19 mouse cellular contexts compared by ENCODE assay signal in genomic region chr7:45262266-45262665, GRCm38 (mm10). TPM values are rescaled to one million over a fixed set of nuclear protein-coding genes. Genes with fewer than 3 reads are reported as not detected.
DNase-seq lines count a peak whose midpoint lies in the region; ATAC-seq and TF ChIP-seq lines count a peak whose summit lies in the region.
"Had no signal": no experiment of that assay in that cellular context is flagged by ENCODE, and none has a peak within 500 bp of the region (broad histone marks: within the 10 kb centered on the region; RNA-seq: fewer than 3 reads in every experiment).

No protein-coding gene starts in this region.

- no peak for DNase-seq in hindbrain, embryonic 11.5 days (ENCODE audit: low spot score)
- DNase-seq in midbrain, embryonic 11.5 days (ENCODE audit: low spot score, missing footprints) = peak; percentile 33
- no peak for DNase-seq in midbrain, embryonic 10.5 days (ENCODE audit: low spot score)
- peak; percentile 44 for DNase-seq in brain, embryonic 14.5 days (ENCODE audit: low read depth)
- DNase-seq in kidney, postnatal 25 days = no peak
- DNase-seq: cerebellum, adult 11 months; cerebellum, postnatal 36 days; kidney, adult 2 months; kidney, postnatal 36 days; right cerebral cortex, adult 18-20 months; thymus, postnatal 36 days had no signal

- no peak for TF ChIP-seq CTCF in brain, embryonic 14.5 days (IDR thresholded peaks at IDR 0.05; ENCODE audit: borderline replicate concordance, extremely low read depth, insufficient read depth, insufficient read length)

- peak overlapping the region; percentile 8; the same call in 1 of the 2 replicates for H3K9ac ChIP-seq in hindbrain, embryonic 12.5 days
- H3K9ac ChIP-seq in hindbrain, embryonic 11.5 days (ENCODE audit: low read depth, low read length) = no peak overlapping the region
- H3K9ac ChIP-seq in midbrain, embryonic 11.5 days (ENCODE audit: low read length) = no peak overlapping the region
- H3K9ac ChIP-seq in heart, embryonic 16.5 days (ENCODE audit: low read length) = no peak overlapping the region
- H3K9ac ChIP-seq: liver, embryonic 12.5 days had no signal

- H3K36me3 ChIP-seq in hindbrain, embryonic 12.5 days = no peaks in the 10 kb centered on the region
- H3K36me3 ChIP-seq in hindbrain, embryonic 11.5 days (ENCODE audit: control insufficient read depth, insufficient read depth, low read length) = no peaks in the 10 kb centered on the region
- no peaks in the 10 kb centered on the region for H3K36me3 ChIP-seq in midbrain, embryonic 11.5 days (ENCODE audit: control insufficient read depth, insufficient read depth, low read length)
- no peaks in the 10 kb centered on the region for H3K36me3 ChIP-seq in midbrain, embryonic 10.5 days
- H3K36me3 ChIP-seq in heart, embryonic 16.5 days (ENCODE audit: control insufficient read depth, insufficient read depth) = no peaks in the 10 kb centered on the region
- H3K36me3 ChIP-seq: liver, embryonic 12.5 days had no signal

- 73% methylated on average over 7 of the region's 7 CpGs for WGBS in hindbrain, embryonic 12.5 days
- WGBS in hindbrain, embryonic 11.5 days = 73% methylated on average over 7 of the region's 7 CpGs
- 70% methylated on average over 7 of the region's 7 CpGs for WGBS in midbrain, embryonic 11.5 days
- WGBS in midbrain, embryonic 10.5 days = 74% methylated on average over 7 of the region's 7 CpGs
- 21% methylated on average over 7 of the region's 7 CpGs for WGBS in heart, embryonic 16.5 days

- H3K27me3 ChIP-seq in hindbrain, embryonic 12.5 days = peaks cover 6% of the 10 kb centered on the region; the same call in 1 of the 2 replicates
- no peaks in the 10 kb centered on the region for H3K27me3 ChIP-seq in hindbrain, embryonic 11.5 days (ENCODE audit: control insufficient read depth, insufficient read depth, low read length)
- no peaks in the 10 kb centered on the region for H3K27me3 ChIP-seq in midbrain, embryonic 11.5 days (ENCODE audit: control insufficient read depth, insufficient read depth, low read length)
- no peaks in the 10 kb centered on the region; the same call in 1 of the 2 replicates for H3K27me3 ChIP-seq in midbrain, embryonic 10.5 days (ENCODE audit: low read depth, poor library complexity, severe bottlenecking)
- no peaks in the 10 kb centered on the region for H3K27me3 ChIP-seq in heart, embryonic 16.5 days (ENCODE audit: control insufficient read depth, insufficient read depth, low read length)

- H3K4me3 ChIP-seq in hindbrain, embryonic 12.5 days = no peak overlapping the region
- no peak overlapping the region for H3K4me3 ChIP-seq in hindbrain, embryonic 11.5 days (ENCODE audit: low read depth, low read length)
- no peak overlapping the region for H3K4me3 ChIP-seq in midbrain, embryonic 11.5 days (ENCODE audit: low read depth, low read length)
- H3K4me3 ChIP-seq in midbrain, embryonic 10.5 days = no peak overlapping the region
- no peak overlapping the region for H3K4me3 ChIP-seq in heart, embryonic 16.5 days (ENCODE audit: low read length)
- H3K4me3 ChIP-seq: liver, embryonic 12.5 days; myocyte had no signal

- H3K9me3 ChIP-seq in hindbrain, embryonic 12.5 days (replicated peaks) = no peaks in the 10 kb centered on the region
- no peaks in the 10 kb centered on the region for H3K9me3 ChIP-seq in hindbrain, embryonic 11.5 days (ENCODE audit: control insufficient read depth, low read length)
- no peaks in the 10 kb centered on the region for H3K9me3 ChIP-seq in midbrain, embryonic 11.5 days (ENCODE audit: control insufficient read depth, low read length)
- no peaks in the 10 kb centered on the region for H3K9me3 ChIP-seq in midbrain, embryonic 10.5 days (replicated peaks)
- no peaks in the 10 kb centered on the region for H3K9me3 ChIP-seq in heart, embryonic 16.5 days (replicated peaks; ENCODE audit: control insufficient read depth, low read length)
- H3K9me3 ChIP-seq: liver, embryonic 12.5 days had no signal

- TF ChIP-seq POLR2A in brain, embryonic 14.5 days (IDR thresholded peaks at IDR 0.05; ENCODE audit: borderline replicate concordance, extremely low read depth, insufficient read depth, insufficient read length, poor library complexity, severe bottlenecking) = no peak

- no peak overlapping the region for H3K27ac ChIP-seq in hindbrain, embryonic 12.5 days
- H3K27ac ChIP-seq in hindbrain, embryonic 11.5 days (ENCODE audit: low read depth, low read length) = no peak overlapping the region
- no peak overlapping the region for H3K27ac ChIP-seq in midbrain, embryonic 11.5 days (ENCODE audit: low read depth, low read length)
- H3K27ac ChIP-seq in midbrain, embryonic 10.5 days (replicated peaks) = no peak overlapping the region
- peak overlapping the region; percentile 58 for H3K27ac ChIP-seq in heart, embryonic 16.5 days (ENCODE audit: low read length)
- H3K27ac ChIP-seq: liver, embryonic 12.5 days; stomach, postnatal 0 days had no signal

- no peak for ATAC-seq in hindbrain, embryonic 12.5 days (ENCODE audit: low FRiP score)
- no peak for ATAC-seq in hindbrain, embryonic 11.5 days (ENCODE audit: low FRiP score)
- no peak for ATAC-seq in midbrain, embryonic 11.5 days (ENCODE audit: low FRiP score)
- peak; percentile 57 for ATAC-seq in heart, embryonic 16.5 days (replicated peaks; ENCODE audit: extremely low read depth, insufficient read depth, low FRiP score)
- ATAC-seq: activated CD4-positive, CD25-positive, alpha-beta regulatory T cell, adult 4 months; liver, embryonic 12.5 days had no signal

- H3K4me2 ChIP-seq in hindbrain, embryonic 12.5 days (replicated peaks) = no peak overlapping the region
- H3K4me2 ChIP-seq in hindbrain, embryonic 11.5 days (replicated peaks; ENCODE audit: low read depth, low read length) = no peak overlapping the region
- H3K4me2 ChIP-seq in midbrain, embryonic 11.5 days = no peak overlapping the region
- peak overlapping the region; percentile 17; the same call in 1 of the 2 replicates for H3K4me2 ChIP-seq in heart, embryonic 16.5 days (ENCODE audit: low read depth, low read length)
- H3K4me2 ChIP-seq: liver, embryonic 12.5 days had no signal

- 0 out of 2 replicates have a peak, but pooled peaks cover 2% of the 10 kb centered on the region for H3K4me1 ChIP-seq in hindbrain, embryonic 12.5 days
- no peaks in the 10 kb centered on the region for H3K4me1 ChIP-seq in hindbrain, embryonic 11.5 days (replicated peaks; ENCODE audit: control insufficient read depth, insufficient read depth, low read length)
- H3K4me1 ChIP-seq in midbrain, embryonic 11.5 days (ENCODE audit: control insufficient read depth, insufficient read depth, low read length) = no peaks in the 10 kb centered on the region
- H3K4me1 ChIP-seq in midbrain, embryonic 10.5 days = 0 out of 2 replicates have a peak, but pooled peaks cover 4% of the 10 kb centered on the region
- H3K4me1 ChIP-seq in heart, embryonic 16.5 days (ENCODE audit: control insufficient read depth, insufficient read depth, low read length) = peaks cover 19% of the 10 kb centered on the region
- H3K4me1 ChIP-seq: liver, embryonic 12.5 days had no signal

RNA-seq across cellular contexts. Expression of gene Slc6a21, which starts 15.0 kb away (rescaled TPM):
- polyA plus RNA-seq in hindbrain, embryonic 12.5 days (2016; fragmentation: Nextera tagmentation; extraction: Ambion mirVana) = not detected in 2 replicates
- not detected in 2 replicates for polyA plus RNA-seq in hindbrain, embryonic 11.5 days (2014; fragmentation: Nextera tagmentation; extraction: Ambion mirVana)
- polyA plus RNA-seq in midbrain, embryonic 11.5 days (2014; fragmentation: Nextera tagmentation; extraction: Ambion mirVana) = not detected in 2 replicates
- polyA plus RNA-seq in midbrain, embryonic 10.5 days (2016; fragmentation: Nextera tagmentation; extraction: Ambion mirVana) = not detected in 2 replicates
- 0.11 TPM in 1 of 2 replicates, not detected in the other for polyA plus RNA-seq in brain, embryonic 14.5 days (2012; rRNA removed)
- not detected in 2 replicates for polyA plus RNA-seq in heart, embryonic 16.5 days (2015; fragmentation: Nextera tagmentation; extraction: Ambion mirVana)
- polyA plus RNA-seq: activated CD4-positive, CD25-positive, alpha-beta regulatory T cell, adult 4 months; embryonic facial prominence, embryonic 11.5 days; liver, embryonic 12.5 days; myocyte; stomach, postnatal 0 days had no signal

RNA-seq across cellular contexts. Expression of gene Slc6a16, which starts 21.4 kb away (rescaled TPM):
- polyA plus RNA-seq in hindbrain, embryonic 12.5 days (2016; fragmentation: Nextera tagmentation; extraction: Ambion mirVana) = 0.10 and 0.28 TPM in 2 replicates
- polyA plus RNA-seq in hindbrain, embryonic 11.5 days (2014; fragmentation: Nextera tagmentation; extraction: Ambion mirVana) = 0.14 and 0.32 TPM in 2 replicates
- not detected in 2 replicates for polyA plus RNA-seq in midbrain, embryonic 11.5 days (2014; fragmentation: Nextera tagmentation; extraction: Ambion mirVana)
- polyA plus RNA-seq in midbrain, embryonic 10.5 days (2016; fragmentation: Nextera tagmentation; extraction: Ambion mirVana) = 0.07 TPM in 1 of 2 replicates, not detected in the other
- 0.70 and 0.86 TPM in 2 replicates for polyA plus RNA-seq in brain, embryonic 14.5 days (2012; rRNA removed)
- polyA plus RNA-seq in heart, embryonic 16.5 days (2015; fragmentation: Nextera tagmentation; extraction: Ambion mirVana) = 0.09 TPM in 1 of 2 replicates, not detected in the other
- polyA plus RNA-seq: activated CD4-positive, CD25-positive, alpha-beta regulatory T cell, adult 4 months; embryonic facial prominence, embryonic 11.5 days; liver, embryonic 12.5 days; myocyte; spleen, adult 2 months had no signal

RNA-seq across cellular contexts. Expression of gene Cd37, which starts 23.4 kb away (rescaled TPM):
- polyA plus RNA-seq in hindbrain, embryonic 12.5 days (2016; fragmentation: Nextera tagmentation; extraction: Ambion mirVana) = 1.3 and 1.5 TPM in 2 replicates
- 1.1 and 2.5 TPM in 2 replicates for polyA plus RNA-seq in hindbrain, embryonic 11.5 days (2014; fragmentation: Nextera tagmentation; extraction: Ambion mirVana)
- 0.81 and 0.97 TPM in 2 replicates for polyA plus RNA-seq in midbrain, embryonic 11.5 days (2014; fragmentation: Nextera tagmentation; extraction: Ambion mirVana)
- polyA plus RNA-seq in midbrain, embryonic 10.5 days (2016; fragmentation: Nextera tagmentation; extraction: Ambion mirVana) = 0.43 and 0.65 TPM in 2 replicates
- polyA plus RNA-seq in brain, embryonic 14.5 days (2012; rRNA removed) = 1.4 and 1.5 TPM in 2 replicates
- polyA plus RNA-seq in heart, embryonic 16.5 days (2015; fragmentation: Nextera tagmentation; extraction: Ambion mirVana) = 5.0 and 9.2 TPM in 2 replicates

RNA-seq across cellular contexts. Expression of gene Tead2, which starts 46.7 kb away (rescaled TPM):
- 185 and 208 TPM in 2 replicates for polyA plus RNA-seq in hindbrain, embryonic 12.5 days (2016; fragmentation: Nextera tagmentation; extraction: Ambion mirVana)
- polyA plus RNA-seq in hindbrain, embryonic 11.5 days (2014; fragmentation: Nextera tagmentation; extraction: Ambion mirVana) = 229 and 242 TPM in 2 replicates
- polyA plus RNA-seq in midbrain, embryonic 11.5 days (2014; fragmentation: Nextera tagmentation; extraction: Ambion mirVana) = 241 and 253 TPM in 2 replicates
- polyA plus RNA-seq in midbrain, embryonic 10.5 days (2016; fragmentation: Nextera tagmentation; extraction: Ambion mirVana) = 365 and 367 TPM in 2 replicates
- 184 and 312 TPM in 2 replicates for polyA plus RNA-seq in brain, embryonic 14.5 days (2012; rRNA removed)
- 88.0 and 92.4 TPM in 2 replicates for polyA plus RNA-seq in heart, embryonic 16.5 days (2015; fragmentation: Nextera tagmentation; extraction: Ambion mirVana)

RNA-seq across cellular contexts. Expression of gene Dkkl1, which starts 50.3 kb away (rescaled TPM):
- 3.0 and 3.4 TPM in 2 replicates for polyA plus RNA-seq in hindbrain, embryonic 12.5 days (2016; fragmentation: Nextera tagmentation; extraction: Ambion mirVana)
- 1.6 and 1.7 TPM in 2 replicates for polyA plus RNA-seq in hindbrain, embryonic 11.5 days (2014; fragmentation: Nextera tagmentation; extraction: Ambion mirVana)
- 0.81 and 1.2 TPM in 2 replicates for polyA plus RNA-seq in midbrain, embryonic 11.5 days (2014; fragmentation: Nextera tagmentation; extraction: Ambion mirVana)
- 0.72 and 1.4 TPM in 2 replicates for polyA plus RNA-seq in midbrain, embryonic 10.5 days (2016; fragmentation: Nextera tagmentation; extraction: Ambion mirVana)
- 1.4 and 2.1 TPM in 2 replicates for polyA plus RNA-seq in brain, embryonic 14.5 days (2012; rRNA removed)
- polyA plus RNA-seq in heart, embryonic 16.5 days (2015; fragmentation: Nextera tagmentation; extraction: Ambion mirVana) = 1.2 and 1.4 TPM in 2 replicates

Comparison
In these comparisons a context has a peak if more than half of its experiments do, and no peak if none do; other contexts are left out.
1. DNase-seq: peak in midbrain, embryonic 11.5 days (single experiment) and brain, embryonic 14.5 days (single experiment); none in hindbrain, embryonic 11.5 days (single experiment), midbrain, embryonic 10.5 days (single experiment) and kidney, postnatal 25 days (0 of 2).